Mouse (Mus musculus) kidney, adult 11 months (tissue): ENCODE results near the gene Xkr7.

Experiments used
- DNase-seq: peaks from one replicate; pipeline ENCODE4 v3.0.0; 2022

The Xkr7 gene

DNA sequence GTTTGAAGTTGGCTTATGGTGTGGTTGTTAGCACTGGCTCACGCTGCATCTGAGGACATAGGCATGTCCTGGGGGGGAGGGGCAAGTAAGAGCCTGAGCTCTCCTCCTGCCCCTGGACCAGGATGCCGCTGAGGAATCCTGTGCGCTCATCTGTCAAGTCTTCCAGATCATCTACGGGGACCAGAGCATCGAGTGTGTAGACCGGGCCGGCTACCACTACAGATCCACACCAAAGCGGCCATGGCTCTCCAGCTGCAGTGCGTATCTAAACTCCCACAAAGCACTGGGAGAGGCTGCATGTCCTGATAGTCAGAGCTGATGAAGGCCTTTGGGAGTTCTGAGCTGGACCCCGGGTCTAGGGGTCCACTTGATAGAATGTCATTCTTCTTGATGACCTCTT is 43.0 kb downstream of the Xkr7 start:
- DNase-seq, result no peak

DNA sequence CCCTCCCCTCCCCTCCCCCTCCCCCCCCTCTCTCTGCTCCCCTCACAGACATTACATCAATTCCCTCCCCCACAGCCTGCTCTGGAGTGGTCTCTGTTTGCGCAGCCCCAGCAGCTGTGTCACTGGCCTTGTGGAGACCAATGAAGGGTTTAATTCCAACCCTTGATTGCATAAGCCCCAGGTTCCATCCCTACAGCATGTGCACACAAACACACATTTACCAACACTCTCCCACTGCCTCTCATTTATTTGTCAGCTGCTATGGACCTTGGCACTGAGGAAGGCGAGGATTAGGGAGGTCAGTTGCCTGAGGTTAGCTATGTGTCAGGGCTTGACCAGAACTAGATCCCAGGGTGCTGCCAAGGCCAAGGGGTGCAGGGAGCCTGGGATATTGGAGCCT is 44.3 kb downstream of the Xkr7 start:
- DNase-seq, result no peak

DNA sequence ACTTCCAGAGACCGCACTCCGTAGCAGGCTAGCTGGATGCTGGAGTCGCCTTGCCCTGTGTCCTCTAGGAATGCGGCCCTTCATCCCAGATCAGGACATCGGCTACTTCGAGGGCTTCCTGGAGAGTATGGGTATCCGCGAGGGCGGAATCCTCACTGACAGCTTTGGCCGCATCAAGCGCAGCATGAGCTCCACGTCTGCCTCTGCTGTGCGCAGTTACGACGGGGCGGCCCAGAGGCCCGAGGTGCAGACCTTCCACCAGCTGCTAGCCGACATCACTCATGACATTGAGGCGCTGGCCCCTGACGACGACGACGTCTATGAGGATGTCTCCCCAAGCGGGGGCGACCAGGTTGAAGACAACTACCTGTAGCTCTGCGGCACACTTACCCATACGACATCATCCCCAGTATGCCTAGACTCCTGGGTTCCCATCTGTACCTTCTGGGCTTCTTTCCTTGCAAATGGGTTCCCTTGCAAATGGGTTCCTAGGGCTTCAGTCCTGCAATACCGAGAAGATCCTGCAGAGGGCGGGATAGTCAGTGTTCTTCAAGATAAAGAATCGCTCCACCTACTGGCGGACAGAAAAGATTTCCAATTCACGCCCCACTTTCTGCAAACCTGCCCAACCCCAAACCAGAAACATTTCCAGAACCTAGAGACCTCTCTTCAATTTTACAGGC is 49.3 kb downstream of the Xkr7 start:
- DNase-seq, result peak; percentile 67

DNA sequence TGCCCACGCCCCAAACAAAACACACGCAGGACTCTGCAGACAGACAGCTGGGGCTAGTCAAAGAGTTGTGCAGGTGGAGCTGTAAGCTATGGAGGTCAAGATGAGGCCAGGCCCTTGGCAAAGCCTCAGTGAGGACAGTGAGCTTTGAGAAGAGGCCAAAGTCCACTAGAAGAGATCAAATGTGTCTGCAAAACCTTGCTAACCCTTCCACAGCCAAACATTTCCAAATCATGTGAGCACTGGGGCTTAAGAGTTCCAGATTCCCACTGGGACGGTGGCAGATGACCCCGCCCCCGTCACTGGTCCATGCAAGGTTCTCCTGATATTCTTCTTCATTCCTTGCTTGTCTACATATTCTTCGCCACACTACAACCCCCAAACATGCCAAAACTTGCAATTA is 50.2 kb downstream of the Xkr7 start:
- DNase-seq, result peak; percentile 76

DNA sequence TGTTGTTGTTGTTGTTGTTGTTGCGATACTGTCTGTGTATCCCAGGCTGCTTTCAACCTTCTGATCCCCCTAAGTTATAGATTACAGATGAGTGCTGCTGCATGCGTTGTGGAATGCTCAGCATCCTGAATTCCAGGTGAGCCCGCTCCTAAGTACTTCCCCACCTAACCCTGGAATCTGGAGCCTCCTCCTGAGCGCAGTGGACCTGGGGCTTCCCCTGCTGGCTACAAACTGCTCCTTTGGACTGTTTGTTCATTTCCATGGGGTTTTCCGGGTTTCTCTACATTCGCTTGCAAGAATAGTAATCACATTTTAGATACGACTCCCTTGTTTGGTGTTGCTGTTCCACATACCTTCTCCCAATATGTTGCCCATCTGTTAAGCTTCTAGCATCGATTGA is 51.6 kb downstream of the Xkr7 start:
- no peak for DNase-seq

DNA sequence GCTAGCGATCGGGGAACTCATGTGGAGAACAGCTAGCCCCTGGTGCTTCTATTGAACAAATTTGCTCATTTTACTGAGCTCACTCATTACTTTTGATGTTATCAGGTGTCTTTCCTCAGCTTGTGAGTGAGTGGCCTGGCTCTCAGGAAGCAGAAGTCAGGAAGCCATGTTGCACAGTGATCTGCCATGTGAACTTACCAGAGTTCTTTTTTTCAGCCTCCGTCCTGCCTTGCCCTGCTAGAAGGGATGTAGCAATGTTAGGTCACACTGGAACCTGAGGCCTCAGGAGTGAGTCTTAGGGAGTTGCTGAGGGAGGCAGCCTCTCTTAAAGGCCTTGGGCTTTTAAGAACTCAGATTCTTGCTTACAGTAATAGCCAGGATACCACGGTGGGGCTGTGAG is 52.2 kb downstream of the Xkr7 start:
- no peak for DNase-seq

DNA sequence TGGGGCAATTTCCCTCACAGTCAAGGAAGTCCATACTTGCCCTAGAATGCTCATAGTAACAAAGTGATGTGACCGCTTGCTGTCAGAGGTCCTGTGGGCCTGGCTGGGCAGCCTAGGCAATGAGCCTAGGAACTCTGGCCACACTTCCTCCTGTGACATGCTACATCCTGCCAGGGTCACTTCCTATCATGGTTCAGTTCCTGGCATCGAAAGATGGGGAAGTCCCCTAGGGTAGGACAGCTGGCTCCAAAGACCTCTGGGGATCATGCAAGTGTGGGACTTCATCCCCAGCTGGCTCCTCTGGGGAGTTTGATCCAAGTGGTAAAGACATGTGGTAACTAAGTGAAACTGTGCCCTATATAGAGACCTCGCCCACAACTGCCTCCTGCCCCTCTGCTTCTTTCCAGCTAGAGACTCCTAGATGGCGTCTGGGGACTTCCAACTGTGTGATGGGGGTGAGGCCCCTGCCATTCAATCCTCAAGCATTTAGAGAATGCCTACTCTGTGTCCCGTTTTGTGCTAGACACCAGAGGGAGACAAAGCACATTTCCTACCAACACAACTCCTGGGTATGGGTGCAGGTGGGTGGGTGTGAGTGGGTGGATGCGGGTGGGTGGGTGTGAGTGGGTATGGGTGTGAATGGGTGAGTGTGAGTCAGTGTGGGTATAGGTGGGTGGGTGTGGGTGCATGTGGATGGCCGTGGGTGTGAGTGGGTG is 52.8 kb downstream of the Xkr7 start:
- DNase-seq, result no peak

DNA sequence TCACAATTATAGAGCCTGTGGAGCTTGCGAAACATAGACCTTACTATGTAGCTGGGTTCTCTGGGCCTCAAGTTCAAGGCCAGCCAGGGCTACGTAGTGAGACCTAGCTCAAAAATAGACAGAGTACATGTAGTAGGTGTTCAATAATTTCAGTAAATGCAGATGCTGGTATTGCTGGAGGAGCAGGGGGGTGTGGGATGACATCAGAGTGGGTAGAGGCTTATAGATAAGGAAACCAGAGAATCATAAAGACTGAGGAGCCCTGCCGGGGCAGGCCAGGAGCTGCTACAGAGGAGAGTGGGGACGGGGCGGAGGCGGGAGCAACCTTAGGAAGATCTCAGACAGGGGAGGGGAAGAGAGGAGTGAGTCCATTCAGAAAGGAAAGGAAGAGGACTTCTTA is 53.9 kb downstream of the Xkr7 start:
- no peak for DNase-seq

DNA sequence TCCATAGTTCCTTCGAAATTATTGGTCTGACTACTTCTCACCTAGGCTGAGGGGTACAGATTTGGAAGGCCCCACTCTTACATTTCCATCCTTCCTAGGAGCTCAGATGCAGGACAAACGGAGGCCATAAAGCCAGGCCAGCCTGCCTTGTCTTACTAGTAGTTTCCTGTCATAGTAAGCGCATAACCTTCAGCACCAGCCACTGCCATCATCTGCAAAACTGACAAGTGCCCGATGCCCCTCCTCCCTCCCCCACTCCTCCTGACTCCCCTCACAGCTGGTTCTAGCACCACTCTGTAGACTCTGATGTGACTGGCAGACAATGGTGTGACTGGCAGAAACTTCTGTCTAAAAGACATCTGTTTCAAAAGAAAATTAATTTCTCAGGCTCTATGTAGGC is 54.5 kb downstream of the Xkr7 start:
- DNase-seq, result no peak

DNA sequence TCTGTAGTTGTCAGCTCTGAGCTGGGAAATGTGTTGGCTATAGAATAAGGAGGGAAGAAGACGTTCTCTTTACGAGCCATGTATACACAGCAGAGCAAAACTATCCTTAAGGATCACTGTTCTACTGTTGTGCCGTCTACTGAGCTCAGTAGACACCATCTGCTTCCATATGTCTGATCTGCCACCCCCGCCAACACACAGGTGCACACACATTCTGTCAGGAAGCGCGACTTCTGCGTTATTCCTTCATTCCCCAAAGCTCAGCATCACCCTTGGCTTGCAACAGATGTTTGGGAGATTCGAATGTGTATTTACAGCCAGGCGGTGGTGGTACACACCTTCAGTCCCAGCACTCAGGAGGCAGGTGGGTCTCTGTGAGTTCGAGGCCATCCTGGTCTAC is 55.4 kb downstream of the Xkr7 start:
- DNase-seq, result no peak

DNA sequence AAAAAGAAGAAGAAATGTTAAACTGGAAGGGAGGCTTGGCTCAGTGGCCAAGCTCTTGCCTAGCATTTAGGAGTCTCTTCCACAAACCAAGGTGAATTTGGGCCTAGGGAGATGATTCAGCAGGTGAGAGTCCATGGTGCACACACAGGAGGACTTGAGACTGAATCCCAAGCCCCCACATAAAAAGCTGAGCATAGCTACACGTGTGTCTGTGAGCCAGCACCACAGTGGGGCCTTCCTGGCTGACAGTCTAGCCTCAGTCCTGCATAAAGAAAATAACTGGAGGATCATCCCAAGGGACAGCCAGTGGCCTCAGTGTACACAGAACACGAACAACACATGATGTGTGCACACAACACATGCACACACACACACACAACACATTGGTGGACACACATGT is 57.7 kb downstream of the Xkr7 start:
- no peak for DNase-seq

DNA sequence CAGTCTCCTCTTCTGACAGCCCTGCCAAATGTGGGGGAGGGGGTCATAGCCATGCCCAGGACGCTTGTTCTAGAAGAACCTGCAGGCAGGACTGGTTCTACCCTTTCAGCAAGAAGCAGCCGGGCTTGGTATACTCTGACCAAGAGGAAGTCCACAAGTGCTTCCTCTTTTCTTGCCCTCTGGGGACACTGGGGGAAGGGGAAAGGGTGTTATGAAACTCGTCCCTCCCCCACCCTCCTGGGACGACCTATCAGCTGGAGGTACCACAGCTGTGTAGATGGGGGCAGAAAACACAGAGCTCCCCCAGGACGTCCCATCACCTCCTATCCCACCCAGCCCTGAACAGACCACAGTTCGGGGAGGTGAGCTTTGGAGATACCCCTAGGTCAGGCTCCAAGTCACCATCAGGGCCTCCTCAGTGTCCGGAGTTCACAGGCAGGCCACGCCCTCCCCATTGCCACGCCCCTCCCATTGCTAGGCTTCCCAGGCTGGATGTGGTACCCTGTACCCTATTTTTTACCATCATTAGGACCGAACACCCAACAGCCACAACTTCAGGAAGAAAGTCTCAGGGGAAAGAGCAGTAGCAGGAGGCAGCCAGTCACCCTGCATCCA is 59.0 kb downstream of the Xkr7 start:
- no peak for DNase-seq
